Mouse (Mus musculus) erythroblast, embryonic 14.5 days (primary cell): ENCODE measurements around the gene Olfr1426.

Source experiments
- GATA1 ChIP-seq: IDR thresholded peaks from 2 replicates; pipeline ENCODE4 v1.6.1; 2012; ENCODE audit warnings: low read length, inconsistent platforms, mixed read lengths
- TAL1 ChIP-seq: IDR thresholded peaks from 3 replicates; pipeline ENCODE4 v1.6.1; 2012; ENCODE audit warnings: low read length, inconsistent platforms, mixed read lengths

- TF ChIP-seq TAL1, result no peak
- no peak for TF ChIP-seq GATA1
Observed at GRCm38 (mm10) chr19:12103234-12103633, 11.4 kb upstream of the Olfr1426 start, which contains the start of gene Olfr1427.
